Mouse (Mus musculus) embryo, embryonic 10.5 days (tissue): Measurements from ENCODE around the gene Olfr50.

Experiments
- DNase-seq: peaks from one replicate; pipeline ENCODE4 v3.0.0-alpha.2; 2015; ENCODE audit warnings: low spot score

Olfr50 gene

DNA sequence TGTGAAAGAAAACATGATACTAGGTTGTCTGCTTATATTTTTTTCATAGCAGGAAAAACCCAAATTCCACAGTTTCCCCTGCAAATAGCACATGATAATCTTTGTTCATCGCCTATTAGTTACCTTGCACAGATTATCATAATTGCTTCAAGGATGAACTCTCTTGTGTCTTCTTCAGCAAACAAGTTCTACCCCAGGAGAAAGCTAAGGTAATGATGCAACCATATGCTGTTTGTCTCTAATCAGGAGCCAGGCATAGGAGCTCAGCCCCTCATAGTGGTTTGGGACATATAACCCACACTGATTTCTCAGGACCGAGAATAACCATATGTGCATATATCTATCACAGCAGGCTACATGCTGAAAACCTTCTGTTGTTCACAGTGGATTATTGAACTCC lies at the start of gene Olfr50:
Olfr50 (plus strand) TSS at position 301 of the 400 bp plus-strand sequence.
- no peak for DNase-seq

DNA sequence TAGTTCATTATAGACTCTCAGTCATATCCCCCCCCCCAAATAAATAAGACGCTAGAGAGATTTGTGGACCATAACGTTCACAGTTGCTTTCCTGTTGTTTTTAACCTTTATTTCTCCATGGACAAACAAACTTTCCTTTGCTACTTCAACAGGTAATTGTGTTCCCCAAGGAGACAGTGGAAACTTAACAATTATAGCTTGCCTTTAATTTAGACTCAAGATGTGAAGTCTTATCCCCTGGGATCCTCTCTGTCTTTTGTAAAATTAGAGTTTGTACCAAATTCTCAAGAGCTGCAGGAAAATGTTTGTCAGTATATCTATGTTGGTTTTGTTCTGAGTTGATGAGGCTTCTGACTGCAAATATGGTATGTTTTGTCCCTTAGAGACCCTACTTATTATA lies 6.4 kb upstream of the Olfr50 start, which contains the start of gene Olfr348:
Olfr348 (plus strand) TSS at position 301 of the 400 bp plus-strand sequence.
- DNase-seq, result no peak

DNA sequence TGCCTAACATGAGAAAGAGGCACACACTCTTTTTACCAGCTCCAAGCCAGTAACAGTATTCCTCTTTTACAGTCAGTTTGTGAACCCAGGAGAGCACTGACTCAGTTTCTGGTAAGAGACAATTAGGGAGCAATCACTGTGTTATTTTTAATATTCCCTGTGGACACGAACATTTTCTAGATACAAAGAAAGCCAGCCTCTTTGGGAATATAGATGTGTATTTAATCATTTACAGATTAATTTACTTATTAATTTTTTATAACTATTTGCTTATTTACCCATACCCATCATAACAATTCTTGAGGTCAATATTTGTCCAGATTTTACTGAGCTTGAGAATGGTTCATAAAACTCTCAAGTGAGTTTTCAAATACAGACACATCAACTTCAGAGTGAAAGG lies 26.6 kb downstream of the Olfr50 start, which contains the start of gene Olfr3:
Olfr3 (minus strand) TSS at position 101 of the 400 bp plus-strand sequence.
- DNase-seq, result no peak

DNA sequence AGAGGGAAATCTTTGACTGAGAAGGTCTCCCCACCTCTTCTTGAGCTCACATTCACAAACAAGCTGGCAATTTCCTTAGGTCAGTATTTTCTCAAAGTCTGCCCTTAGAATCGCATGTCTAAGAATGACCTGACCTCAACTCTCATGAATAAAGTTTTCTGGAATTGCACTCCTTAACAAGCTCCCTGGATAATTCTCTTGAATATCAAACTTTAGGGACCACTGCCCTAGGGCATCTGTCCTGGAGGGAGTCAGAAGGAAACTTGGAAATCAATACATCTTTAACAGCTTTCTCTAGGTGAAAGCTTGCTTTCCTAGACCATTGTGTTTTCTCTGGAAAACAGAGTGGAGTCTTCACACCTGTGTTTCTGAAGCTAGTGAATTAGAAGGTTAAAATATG lies 55.7 kb downstream of the Olfr50 start, which contains the start of gene Olfr350:
Olfr350 (plus strand) TSS at position 301 of the 400 bp plus-strand sequence.
- DNase-seq, result no peak
